Mouse (Mus musculus) limb, embryonic 11.5 days (tissue): ENCODE data around the gene Dcxr. TPM values are rescaled to one million over a fixed set of nuclear protein-coding genes. Genes with fewer than 3 reads are reported as not detected.
"Not testable (repeated sequence)": the region's sequence is repeated elsewhere in the genome, so short reads cannot be mapped to it uniquely, and the experiment has no call there.

Experiments
- ATAC-seq: fragments of 200-750 bp; cut with Nextera tagmentation; 2 replicates; pipeline ENCODE4 v1.8.0; 2017; ENCODE audit warnings: low read depth; ENCODE audit not compliant: insufficient number of reproducible peaks, low FRiP score, low TSS enrichment
- DNase-seq: peaks from one replicate; pipeline ENCODE4 v3.0.0-alpha.2; 2015; ENCODE audit warnings: low spot score
- H3K27ac ChIP-seq: fragments of 300-500 bp; sonication (generic); replicated peaks from 2 replicates; pipeline ENCODE4 v1.5.1; 2014; ENCODE audit warnings: low read depth, mild to moderate bottlenecking, low read length
- H3K27me3 ChIP-seq: fragments of 300-500 bp; sonication (generic); 2 replicates; pipeline ENCODE4 v1.6.1; 2014; ENCODE audit warnings: mild to moderate bottlenecking, low read length, mixed read lengths; ENCODE audit not compliant: control insufficient read depth, insufficient read depth
- H3K36me3 ChIP-seq: fragments of 300-500 bp; sonication (generic); 2 replicates; pipeline ENCODE4 v1.6.1; 2014; ENCODE audit warnings: mild to moderate bottlenecking, low read length, moderate library complexity, mixed read lengths; ENCODE audit not compliant: control insufficient read depth, insufficient read depth
- H3K4me1 ChIP-seq: fragments of 300-500 bp; sonication (generic); 2 replicates; pipeline ENCODE4 v1.6.1; 2014; ENCODE audit warnings: low read length, mixed read lengths; ENCODE audit not compliant: control insufficient read depth, insufficient read depth
- H3K4me2 ChIP-seq: fragments of 300-500 bp; sonication (generic); 2 replicates; pipeline ENCODE4 v1.6.1; 2014; ENCODE audit warnings: low read depth, mild to moderate bottlenecking, moderate library complexity; ENCODE audit not compliant: severe bottlenecking
- H3K4me3 ChIP-seq: fragments of 300-500 bp; sonication (generic); 2 replicates; pipeline ENCODE4 v1.5.1; 2014; ENCODE audit warnings: low read depth, low read length
- H3K9ac ChIP-seq: fragments of 300-500 bp; sonication (generic); 2 replicates; pipeline ENCODE4 v1.6.1; 2014; ENCODE audit warnings: mild to moderate bottlenecking, low read length
- H3K9me3 ChIP-seq: fragments of 300-500 bp; sonication (generic); 2 replicates; pipeline ENCODE4 v1.6.1; 2016; ENCODE audit warnings: low read length; ENCODE audit not compliant: control insufficient read depth
- WGBS: fragments of 180-500 bp; shearing (Covaris S2); extraction: QIAGEN DNeasy Blood & Tissue Kit; methylation state at CpG from one replicate; pipeline ENCODE4 v1.1.7; 2014; 5-methylcytosine and 5-hydroxymethylcytosine counted together
- polyA plus RNA-seq: library from polyadenylated mRNA; unstranded; fragments of >200 nt; fragmentation: Nextera tagmentation; extraction: Ambion mirVana; gene quantifications from 2 replicates; pipeline ENCODE4 v1.2.1, GENCODE M21; 2014

Dcxr gene
- polyA plus RNA-seq, 1 experiment from 2014 or later: 12.4 TPM

- Histone ChIP-seq H3K27me3 (no peaks in the 10 kb centered on the region), H3K9me3 (no peaks in the 10 kb centered on the region), H3K4me3 (no peak overlapping the region), H3K4me2 (no peak overlapping the region), H3K36me3 (no peaks in the 10 kb centered on the region), H3K9ac (no peak overlapping the region), H3K4me1 (0 out of 2 replicates have a peak, but pooled peaks cover 3% of the 10 kb centered on the region), H3K27ac (no peak overlapping the region)
- WGBS: 61% methylated on average over 6 of the region's 6 CpGs
- DNase-seq (no peak), ATAC-seq (no peak)
Measured at GRCm38 (mm10) chr11:120733521-120733920, 6.4 kb upstream of the Dcxr start.

GRCm38 (mm10) chr11:120731858-120732680 is 5.0 kb upstream of the Dcxr start, which contains the start of gene Cbr2:
Cbr2 (minus strand) TSS chr11:120732114.
- no peaks in the 10 kb centered on the region for H3K36me3 ChIP-seq
- ATAC-seq (no peak), DNase-seq (no peak)
- WGBS: 69% methylated on average over 12 of the region's 12 CpGs
- H3K4me3 ChIP-seq: no peak within 1 kb of the TSS
- 0 out of 2 replicates have a peak, but pooled peaks cover 3% of the 10 kb centered on the region for H3K4me1 ChIP-seq
- no peaks in the 10 kb centered on the region for H3K9me3 ChIP-seq
- no peak within 1 kb of the TSS for H3K27ac ChIP-seq
- H3K9ac ChIP-seq: no peak within 1 kb of the TSS
- H3K4me2 ChIP-seq: no peak within 1 kb of the TSS
- no peaks in the 10 kb centered on the region for H3K27me3 ChIP-seq

- no peaks in the 10 kb centered on the region for H3K27me3 ChIP-seq
- H3K4me2 ChIP-seq: no peak overlapping the region
- no peaks in the 10 kb centered on the region for H3K36me3 ChIP-seq
- H3K27ac ChIP-seq: no peak overlapping the region
- no peak overlapping the region for H3K9ac ChIP-seq
- DNase-seq: no peak
- no peak for ATAC-seq
- H3K9me3 ChIP-seq: no peaks in the 10 kb centered on the region
- 0 out of 2 replicates have a peak, but pooled peaks cover 3% of the 10 kb centered on the region for H3K4me1 ChIP-seq
- H3K4me3 ChIP-seq: no peak overlapping the region
- 97% methylated on average over 1 of the region's 1 CpGs for WGBS
Measured at GRCm38 (mm10) chr11:120731395-120731794, 4.3 kb upstream of the Dcxr start.

GRCm38 (mm10) chr11:120730331-120730870 is 3.3 kb upstream of the Dcxr start:
- no peaks in the 10 kb centered on the region for H3K27me3 ChIP-seq
- H3K4me3 ChIP-seq: no peak overlapping the region
- no peak overlapping the region for H3K4me2 ChIP-seq
- H3K9ac ChIP-seq: no peak overlapping the region
- no peaks in the 10 kb centered on the region for H3K9me3 ChIP-seq
- ATAC-seq (no peak), DNase-seq (no peak)
- no peak overlapping the region for H3K27ac ChIP-seq
- no peaks in the 10 kb centered on the region for H3K36me3 ChIP-seq
- H3K4me1 ChIP-seq: 0 out of 2 replicates have a peak, but pooled peaks cover 3% of the 10 kb centered on the region
- WGBS: 86% methylated on average over 10 of the region's 10 CpGs

GRCm38 (mm10) chr11:120729432-120730050 is 2.5 kb upstream of the Dcxr start:
- ATAC-seq (peak; percentile 51; the same call in 1 of the 2 replicates), DNase-seq (peak; percentile 79)
- not testable (repeated sequence) for H3K4me1 ChIP-seq, H3K27me3 ChIP-seq, H3K9ac ChIP-seq, H3K4me3 ChIP-seq, H3K36me3 ChIP-seq, H3K9me3 ChIP-seq, H3K27ac ChIP-seq
- H3K4me2 ChIP-seq: peak overlapping the region; percentile 11; the same call in 1 of the 2 replicates
- 6% methylated on average over 19 of the region's 21 CpGs for WGBS

- H3K4me3 ChIP-seq: 0 out of 2 replicates have a peak overlapping the region, but pooled peaks have one; percentile 10
- H3K9me3 ChIP-seq: no peaks in the 10 kb centered on the region
- DNase-seq: no peak
- peak overlapping the region; percentile 11; the same call in 1 of the 2 replicates for H3K4me2 ChIP-seq
- H3K27me3 ChIP-seq: no peaks in the 10 kb centered on the region
- no peak overlapping the region; the same call in 1 of the 2 replicates for H3K9ac ChIP-seq
- no peaks in the 10 kb centered on the region for H3K36me3 ChIP-seq
- no peak for ATAC-seq
- H3K4me1 ChIP-seq: 0 out of 2 replicates have a peak, but pooled peaks cover 3% of the 10 kb centered on the region
- no peak overlapping the region for H3K27ac ChIP-seq
- WGBS: 66% methylated on average over 11 of the region's 11 CpGs
Measured at GRCm38 (mm10) chr11:120728530-120729240, 1.6 kb upstream of the Dcxr start.

- peak overlapping the region; percentile 77; the same call in 1 of the 2 replicates for H3K4me2 ChIP-seq
- no peaks in the 10 kb centered on the region for H3K9me3 ChIP-seq
- H3K9ac ChIP-seq: no peak overlapping the region
- H3K4me3 ChIP-seq: no peak overlapping the region; the same call in 1 of the 2 replicates
- 0 out of 2 replicates have a peak, but pooled peaks cover 3% of the 10 kb centered on the region for H3K4me1 ChIP-seq
- 60% methylated on average over 12 of the region's 12 CpGs for WGBS
- no peak overlapping the region for H3K27ac ChIP-seq
- DNase-seq: no peak
- ATAC-seq: no peak
- no peaks in the 10 kb centered on the region for H3K36me3 ChIP-seq
- H3K27me3 ChIP-seq: no peaks in the 10 kb centered on the region
Measured at GRCm38 (mm10) chr11:120727564-120727963, 483 bp upstream of the Dcxr start.
